Mouse (Mus musculus): ENCODE measurements around the gene Hook2.
A peak's percentile ranks its signal among the peaks of the same experiment; 100 is the strongest.

- TF ChIP-seq EP300 (IDR thresholded peaks at IDR 0.05; ENCODE audit: low read depth) = peak; percentile 96
- no peak for TF ChIP-seq CTCF (IDR thresholded peaks at IDR 0.05; ENCODE audit: low read depth)
Measured at GRCm38 (mm10) chr8:84970913-84971312, 19.5 kb upstream of the Hook2 start.

Measured in liver, postnatal 0 days (tissue).